Mouse (Mus musculus): ENCODE results near the gene Dennd4c.
A peak's percentile ranks its signal among the peaks of the same experiment; 100 is the strongest.

The Dennd4c gene

DNA sequence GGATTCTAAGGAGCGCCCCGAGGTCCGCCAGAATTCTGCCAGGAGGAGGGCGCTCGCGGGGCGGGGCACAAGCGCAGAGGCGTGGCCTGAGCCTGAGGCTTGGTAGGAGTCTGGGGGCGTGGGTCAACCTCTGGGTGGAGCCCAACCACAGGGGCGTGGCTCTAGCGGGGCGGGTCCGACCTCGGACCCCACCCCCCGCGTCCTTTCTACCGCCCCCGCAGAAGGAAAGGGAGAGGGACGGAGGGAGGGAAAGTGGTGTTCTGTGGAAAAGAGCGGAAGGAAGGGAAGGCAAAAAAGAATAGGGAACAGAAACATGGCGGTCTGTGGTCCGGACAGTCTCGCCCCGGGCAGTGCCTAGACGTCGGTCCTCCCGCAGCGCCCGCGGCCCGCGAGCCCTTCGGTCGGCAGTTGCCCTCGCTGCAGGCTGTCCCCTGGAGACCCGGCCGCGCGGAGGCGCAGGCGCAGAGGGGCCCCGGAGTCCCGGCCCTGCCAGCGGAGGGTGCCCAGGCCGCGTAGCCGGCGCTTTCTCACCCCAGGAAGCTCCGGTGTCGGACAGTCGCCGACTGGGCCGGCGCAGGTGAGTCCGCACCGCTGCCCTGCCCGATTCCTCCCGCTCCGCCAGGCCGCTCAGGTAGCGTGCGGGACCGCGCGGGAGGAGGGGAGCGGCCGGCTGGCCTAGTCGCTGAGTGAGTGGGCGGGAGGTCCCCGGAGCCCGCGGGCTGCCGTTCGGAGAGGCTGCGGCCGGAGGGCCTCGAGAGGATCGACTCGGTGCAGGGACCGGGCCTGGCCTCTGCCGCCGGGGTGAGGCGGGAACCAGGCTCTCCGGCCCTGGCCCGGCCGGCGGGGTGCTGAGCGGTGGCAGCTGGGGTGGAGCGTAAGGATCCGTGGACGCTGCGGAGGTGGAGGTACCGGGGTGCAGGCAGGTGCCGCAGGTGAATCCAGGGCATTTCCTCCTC, at the start of gene Dennd4c:
TSS of gene Dennd4c (plus strand) at position 220 of the 956 bp plus-strand sequence.
- peak; percentile 93 to 96 for DNase-seq

DNA sequence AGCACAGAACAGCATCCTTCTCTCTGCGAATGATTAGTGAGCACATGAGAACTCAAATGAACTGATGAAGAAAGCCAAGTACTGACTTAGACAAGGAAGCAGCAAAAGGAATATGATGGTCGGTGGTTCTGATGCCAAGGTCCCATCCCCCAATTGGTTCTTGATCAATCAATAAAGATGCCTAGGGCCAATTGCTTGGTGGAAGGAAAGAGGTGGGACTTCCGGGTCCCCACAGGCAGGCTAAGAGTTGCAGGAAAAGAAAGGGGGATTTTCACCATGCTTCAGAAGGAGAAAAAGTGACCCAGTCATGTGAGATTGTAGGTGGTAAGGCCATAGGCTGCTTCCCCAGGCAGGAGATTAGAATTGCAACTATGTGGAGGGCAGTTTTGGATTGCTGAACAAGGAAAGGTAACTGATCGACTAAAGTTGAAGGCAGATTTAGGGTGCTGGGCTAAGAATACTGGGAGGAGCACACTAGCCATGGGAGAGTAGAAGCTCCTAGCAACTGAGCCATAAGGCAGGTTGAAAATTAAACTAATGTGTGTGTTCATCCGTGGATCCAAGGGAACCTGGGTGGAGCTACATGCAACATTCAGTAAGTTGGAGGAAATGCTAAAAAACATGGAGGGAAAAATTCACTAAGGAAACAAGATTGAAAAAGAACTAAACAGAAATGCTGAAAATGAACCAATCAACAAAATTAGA, 49.0 kb upstream of the Dennd4c start:
- DNase-seq: no peak

DNA sequence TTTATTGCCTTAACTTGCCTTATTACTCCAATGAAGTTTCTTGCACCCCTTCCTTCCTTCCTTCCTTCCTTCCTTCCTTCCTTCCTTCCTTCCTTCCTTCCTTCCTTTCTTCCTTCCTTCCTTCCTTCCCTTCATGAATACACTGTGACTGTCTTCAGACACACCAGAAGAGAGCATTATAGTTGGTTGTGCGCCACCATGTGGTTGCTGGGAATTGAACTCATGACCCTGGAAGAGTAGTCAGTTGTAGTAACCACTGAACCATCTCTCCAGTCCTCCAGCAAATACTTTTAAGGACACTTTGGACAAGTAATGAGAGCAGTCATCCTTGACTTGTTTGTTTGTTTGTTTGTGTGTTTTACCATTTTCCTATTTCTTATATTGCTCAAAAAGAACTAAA, 39.6 kb upstream of the Dennd4c start:
- no peak for DNase-seq

DNA sequence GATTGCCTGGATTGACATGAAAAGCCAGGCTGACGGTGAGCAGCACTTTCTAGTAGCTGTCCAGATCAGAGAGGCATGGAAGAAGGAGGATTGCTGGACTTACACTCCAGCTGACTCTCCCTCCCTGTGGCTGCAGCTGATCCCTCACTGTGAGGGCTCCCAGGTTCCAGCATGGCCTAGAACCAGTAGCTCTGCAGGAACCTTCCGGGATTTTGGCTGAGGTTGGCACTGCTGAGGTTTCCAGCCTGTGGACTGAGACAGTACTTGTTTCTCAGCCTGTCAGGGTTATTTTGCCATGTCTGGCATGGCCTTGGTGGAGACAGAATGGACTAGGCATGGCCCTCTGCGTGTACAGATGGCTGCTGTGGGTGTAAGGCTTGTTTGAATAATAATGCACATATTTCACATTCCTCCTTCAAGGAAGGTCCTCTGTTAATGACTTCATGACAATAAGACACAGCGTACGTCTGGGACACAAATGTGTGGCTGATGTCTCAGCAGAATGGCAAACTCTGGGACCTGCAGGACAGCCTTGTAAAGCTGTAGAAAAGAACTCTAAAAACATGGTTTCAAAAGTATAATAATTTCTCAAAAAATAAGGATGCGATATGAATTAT, 38.2 kb upstream of the Dennd4c start:
- DNase-seq: peak; percentile 71 to 80

DNA sequence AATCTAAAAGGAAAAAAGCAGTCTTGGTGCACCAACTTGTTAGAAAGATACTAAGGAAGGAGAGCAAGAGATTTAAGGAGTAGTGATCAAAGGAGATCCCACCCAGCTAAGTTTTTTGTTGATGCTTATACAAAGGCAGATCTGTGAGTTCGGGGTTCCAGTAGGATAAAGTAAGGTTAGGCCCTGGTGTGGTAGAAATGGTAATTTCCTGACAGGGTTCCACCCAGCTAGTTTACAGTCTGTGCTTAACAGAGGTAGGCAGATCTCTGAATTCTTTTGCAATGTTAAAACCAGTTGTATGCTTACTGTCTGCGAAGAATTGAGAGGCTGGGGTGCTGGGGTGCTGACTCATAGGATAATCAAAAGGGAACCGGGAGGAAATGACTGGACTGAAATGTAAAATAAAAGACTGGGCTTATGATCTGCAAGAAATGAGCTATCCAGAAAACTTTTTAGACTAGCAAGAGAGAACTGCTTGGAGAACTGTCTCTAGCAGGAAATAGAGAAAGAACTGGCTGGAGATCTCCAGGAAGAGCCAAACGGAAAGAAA, 37.6 kb upstream of the Dennd4c start:
- no peak for DNase-seq

DNA sequence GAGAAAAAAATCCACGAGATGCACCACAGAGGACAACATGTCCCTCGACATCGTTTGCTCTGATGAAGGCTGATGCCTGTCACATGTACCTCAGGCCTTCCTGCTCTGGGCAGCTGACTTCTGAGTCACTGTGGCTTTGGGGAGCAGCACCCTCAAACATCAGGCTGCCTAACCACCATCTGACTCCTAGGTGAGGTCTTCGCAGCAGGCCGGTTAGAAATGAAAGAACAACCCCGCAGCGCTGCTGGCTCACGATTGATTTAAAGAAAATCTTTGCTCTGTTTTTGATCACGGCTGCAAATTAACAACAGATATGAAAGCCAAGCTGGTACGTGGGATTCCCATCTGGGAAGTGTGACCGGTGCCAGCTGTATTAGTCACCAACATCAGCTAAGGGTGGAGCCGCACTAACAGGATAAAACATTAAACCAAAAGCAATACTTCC, 35.6 kb upstream of the Dennd4c start:
- DNase-seq: no peak

DNA sequence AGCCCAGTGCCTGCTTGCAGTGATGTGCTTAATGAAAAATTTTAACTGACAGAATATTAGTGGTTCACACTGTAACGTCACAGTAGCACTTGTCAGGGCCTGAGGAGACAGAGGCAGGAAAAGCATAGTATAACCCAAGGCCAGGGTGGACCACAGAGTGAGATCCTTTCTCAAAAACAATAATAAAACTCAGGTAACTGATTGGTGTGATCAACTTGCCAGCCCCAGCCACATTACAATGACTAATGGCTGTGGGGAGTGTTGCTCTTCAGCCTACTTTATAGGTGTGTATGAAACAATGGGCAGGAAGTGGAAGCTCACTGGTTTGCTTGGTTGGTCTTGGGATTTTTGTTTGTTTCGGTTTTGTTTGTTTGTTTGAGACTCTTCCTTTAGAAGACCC, 34.8 kb upstream of the Dennd4c start:
- no peak for DNase-seq

DNA sequence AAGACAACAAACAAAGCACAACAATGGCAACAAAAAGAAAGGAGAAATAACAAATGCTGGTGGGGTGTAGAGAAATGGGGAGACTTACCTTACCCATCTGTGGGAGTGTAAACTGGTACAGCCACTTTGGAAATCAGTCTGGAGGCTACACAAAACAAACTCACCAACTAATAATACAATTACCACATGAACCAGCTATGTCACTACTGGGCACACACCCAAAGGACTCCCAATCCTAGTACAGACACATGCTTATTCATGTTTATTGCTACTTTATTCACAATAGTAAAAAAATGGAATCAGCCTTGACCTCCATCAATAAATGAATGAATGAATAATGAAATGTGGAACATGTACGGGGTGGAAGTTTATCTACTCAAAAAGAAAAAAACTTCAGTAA, 33.0 kb upstream of the Dennd4c start:
- no peak for DNase-seq

DNA sequence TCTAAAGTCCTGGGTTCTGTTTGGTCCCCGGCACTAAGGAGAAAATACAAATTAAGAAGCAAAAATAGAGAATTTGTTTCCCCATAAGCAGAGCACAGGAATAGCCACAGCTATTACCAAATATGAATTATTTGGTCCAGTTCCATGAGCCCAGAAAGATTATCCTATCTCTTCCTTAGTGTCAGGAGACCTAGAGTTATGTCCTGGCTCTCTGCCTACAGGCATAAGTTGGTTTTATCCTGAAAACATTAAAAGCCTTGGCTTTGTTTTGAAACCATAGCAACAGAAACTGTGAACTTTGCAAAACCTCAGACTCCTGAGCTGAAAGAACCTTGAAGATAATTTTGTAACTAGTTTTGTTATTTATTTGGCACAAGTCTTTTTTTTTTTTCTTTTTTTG, 31.2 kb upstream of the Dennd4c start:
- DNase-seq: no peak

DNA sequence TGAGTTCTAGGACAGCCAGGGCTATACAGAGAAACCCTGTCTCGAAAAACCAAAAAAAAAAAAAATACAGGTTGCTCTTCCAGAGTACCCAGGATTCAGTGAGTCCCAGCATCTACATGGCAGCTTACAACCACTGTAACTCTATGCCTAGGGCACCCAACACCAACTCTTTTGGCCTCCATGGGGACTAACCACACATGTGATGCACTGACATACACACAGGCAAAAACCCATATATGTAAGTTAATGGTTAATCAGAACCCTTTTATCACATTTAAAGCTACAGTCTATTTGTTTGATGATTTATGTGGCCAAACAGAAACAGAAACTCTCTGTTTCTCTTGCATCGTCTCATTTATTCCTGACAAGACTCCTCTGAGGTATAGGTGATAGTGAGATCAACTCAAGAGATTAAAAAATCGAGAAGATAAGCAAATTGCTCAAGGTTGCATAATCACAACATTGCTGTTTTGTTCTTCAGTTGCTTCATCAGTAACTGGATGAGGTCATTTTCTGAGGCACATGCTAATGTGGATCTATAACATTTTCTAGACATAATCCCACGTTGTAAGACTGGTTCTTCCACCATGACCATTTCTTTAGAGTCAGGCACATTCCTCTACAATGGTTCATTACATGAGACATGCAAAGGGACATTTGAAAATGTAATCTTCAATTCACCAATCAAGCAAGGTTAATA, 29.3 kb upstream of the Dennd4c start:
- no peak for DNase-seq

DNA sequence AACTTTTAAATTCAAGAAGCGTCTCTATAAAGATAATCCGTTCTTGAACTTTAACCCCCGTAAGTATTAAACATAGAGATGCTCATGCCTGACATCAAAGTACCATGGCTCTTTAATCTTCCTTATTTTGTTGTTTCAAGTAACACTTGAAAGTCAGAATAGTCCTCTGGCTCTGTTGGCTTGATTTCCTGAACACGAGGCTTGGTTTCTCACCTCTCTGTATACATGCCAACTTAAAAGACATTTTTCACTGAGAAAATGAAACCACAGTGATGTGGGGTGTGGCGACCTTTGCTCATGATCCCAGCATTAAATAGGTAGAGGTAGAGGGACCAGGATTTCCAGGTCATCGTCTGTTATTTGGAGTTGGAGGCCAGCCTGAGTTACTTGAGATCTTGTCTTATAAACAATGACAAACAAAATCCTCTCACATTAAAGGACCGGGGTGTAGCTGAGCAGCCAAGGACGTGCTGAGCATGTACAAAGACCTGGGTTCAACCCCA, 26.4 kb upstream of the Dennd4c start:
- no peak for DNase-seq

DNA sequence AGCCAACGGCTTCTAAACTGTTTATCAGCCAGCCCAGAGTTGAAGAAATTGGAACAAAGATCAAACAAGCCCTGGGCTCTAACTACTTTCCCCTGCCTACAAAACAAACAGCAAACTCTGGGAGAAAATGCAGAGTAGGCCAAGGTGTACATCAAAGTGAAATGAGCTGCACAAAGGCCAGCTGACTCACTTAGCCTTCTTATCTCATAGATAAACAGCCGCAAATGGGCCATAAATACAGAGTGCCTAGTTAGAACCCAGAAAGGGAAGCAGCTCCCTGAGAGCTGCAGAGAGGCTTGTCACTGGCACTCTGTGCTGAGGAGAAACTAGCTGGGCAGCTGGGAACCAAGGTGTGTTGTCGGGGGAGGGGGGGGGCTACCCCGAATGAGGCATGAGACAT, 23.2 kb upstream of the Dennd4c start:
- no peak for DNase-seq

DNA sequence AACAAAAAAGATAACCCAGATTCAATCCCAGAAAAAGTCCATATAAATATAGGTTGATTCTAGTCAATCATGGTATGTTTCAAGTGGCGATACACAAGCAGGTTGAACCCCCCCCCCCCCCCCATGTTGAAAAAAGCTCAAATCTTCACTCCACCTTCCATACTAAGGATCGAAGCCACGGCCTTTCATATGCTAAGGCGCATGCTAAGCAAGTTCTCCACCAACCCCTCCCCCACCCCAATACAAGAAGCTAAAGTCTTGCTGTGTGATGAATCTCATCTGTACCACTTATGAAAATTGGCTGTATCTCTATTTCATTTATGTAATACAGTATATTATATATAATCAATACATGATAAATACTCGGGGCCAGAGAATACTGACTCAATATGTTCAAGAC, 22.2 kb upstream of the Dennd4c start:
- no peak for DNase-seq

DNA sequence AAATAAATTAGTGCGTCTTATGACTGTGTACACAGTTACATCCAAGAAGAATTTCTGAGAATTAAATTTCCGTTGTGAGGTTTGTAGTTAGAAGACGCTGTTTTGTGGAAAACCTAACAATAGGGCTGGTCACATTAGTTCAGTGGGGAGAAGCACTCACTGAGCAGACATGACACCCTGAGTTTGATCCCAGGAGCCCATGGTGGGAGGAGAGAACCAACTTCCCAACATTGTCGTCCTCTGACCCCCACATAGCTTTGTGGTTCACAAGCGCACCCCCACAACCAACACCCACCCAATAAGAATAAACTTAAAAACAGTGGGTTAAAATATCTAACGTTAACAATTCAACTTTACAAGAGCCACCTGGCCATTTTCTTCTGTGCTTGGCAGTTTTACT, 18.5 kb upstream of the Dennd4c start:
- DNase-seq: no peak

DNA sequence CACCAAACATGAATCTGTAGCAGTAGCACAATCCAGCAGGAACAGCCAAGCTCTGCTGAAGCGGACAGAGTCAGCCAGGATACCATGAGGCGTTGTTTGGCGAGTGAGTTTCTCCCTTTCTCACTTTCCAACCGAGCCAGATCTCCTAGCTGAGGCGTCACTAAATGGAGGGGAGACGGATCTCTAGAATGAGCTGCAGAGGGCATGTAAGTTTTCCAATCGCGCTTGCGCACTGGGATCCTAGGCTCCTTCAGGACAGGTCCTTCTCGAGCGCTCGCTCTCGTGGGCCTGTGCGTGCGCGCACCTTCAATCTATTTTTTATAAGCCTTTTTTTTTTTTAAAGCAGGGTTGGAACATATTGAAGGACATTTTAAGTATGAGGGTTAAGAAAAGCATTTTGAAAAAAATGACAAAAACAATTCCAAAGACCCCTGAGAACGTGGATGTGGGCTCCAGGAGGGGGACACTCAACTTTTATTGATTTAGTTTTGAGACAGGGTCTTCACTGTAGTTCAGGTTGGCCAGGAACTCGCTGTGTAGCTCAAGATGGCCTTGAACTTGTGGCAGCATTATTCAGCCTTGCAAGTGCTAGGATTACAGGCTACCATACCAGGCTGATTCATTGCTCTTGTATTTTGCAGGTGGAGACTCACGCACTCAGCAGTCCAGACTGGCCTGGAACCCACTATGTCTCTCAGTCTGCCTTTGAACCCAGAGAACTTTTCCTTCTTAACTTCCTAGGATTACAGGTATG, 14.1 kb upstream of the Dennd4c start:
- no peak for DNase-seq

DNA sequence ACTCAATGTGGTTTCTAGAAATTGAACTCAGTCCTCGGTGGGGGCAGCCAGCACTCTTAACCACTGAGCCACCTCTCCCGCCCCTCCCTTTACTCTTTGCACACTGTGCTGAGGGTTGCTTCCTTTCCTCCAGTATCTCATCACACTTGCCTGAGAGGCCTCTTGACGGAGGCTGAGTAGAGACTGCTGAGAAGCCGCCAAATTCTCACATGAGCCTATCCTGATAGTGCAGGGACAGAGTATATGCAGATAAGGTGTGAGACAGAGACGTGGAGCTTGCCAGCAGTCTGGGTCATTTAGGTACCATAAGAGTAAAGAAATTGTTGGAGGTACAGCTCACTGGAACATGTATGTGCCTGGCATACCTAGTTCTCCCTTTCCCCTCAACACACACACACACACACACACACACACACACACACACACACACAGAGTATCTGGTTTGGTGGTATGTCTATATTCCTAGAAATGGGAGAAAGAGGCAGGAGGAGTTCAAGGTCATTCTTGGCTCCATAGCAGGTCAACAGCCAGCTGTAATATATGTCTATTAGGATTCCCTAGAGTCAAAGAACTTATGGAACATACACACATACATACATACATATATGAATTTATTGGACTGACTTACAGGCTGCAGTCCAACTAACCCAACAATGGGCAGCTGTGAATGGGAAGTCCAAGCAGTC, 8.9 kb upstream of the Dennd4c start:
- DNase-seq: no peak

DNA sequence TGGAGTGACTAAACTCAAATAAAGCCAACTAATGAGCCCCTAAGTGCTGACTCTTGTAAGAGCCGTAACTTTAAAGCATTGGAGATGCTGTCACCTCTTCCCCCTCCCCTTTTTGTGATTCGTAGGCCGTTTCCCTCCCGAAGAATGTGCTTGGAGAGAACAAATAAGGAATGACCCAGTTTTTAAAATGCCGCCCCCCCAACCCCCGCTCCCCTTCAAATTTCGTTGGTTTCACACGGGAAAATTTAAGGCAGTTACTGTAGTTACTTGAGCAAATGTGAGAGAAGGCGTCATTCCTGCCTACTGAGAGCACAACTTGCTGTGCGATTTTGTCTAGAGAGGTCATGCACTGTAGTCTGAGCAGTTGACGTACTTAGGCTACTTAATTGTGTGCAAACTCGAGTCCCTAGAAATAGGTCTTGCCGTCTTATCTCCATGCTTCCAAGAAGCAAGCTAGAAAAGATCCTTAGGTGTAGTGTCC, 1.0 kb downstream of the Dennd4c start:
- peak; percentile 12 to 21 for DNase-seq

DNA sequence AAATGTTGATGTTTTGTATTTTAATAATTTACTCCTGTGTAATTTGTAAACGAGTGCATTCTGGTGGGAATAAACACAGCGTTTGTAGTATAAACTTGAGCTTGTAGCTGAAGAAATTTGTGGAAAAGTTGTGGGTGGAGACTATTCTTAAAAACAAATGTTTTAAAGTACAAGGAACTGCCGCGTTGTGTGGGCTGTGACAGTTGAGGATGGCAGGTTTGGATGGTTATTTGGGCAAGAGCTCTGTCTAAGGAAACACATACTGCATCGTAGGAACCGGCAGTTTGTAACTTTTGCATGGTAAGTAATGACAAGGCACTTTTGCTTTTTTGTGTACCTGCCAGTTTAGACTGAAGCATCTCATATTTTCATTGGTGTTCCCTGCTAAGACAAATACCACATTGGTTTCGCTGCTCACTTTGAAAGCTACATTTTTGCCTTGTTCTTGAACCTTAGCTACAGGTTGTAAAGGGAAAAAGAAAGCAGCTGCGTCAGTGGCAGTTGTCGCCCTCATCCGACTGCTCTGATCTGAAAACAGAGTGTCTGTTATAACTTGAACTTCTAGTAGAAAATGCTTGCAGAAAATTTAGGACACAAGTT, 2.1 kb downstream of the Dennd4c start:
- DNase-seq: no peak

DNA sequence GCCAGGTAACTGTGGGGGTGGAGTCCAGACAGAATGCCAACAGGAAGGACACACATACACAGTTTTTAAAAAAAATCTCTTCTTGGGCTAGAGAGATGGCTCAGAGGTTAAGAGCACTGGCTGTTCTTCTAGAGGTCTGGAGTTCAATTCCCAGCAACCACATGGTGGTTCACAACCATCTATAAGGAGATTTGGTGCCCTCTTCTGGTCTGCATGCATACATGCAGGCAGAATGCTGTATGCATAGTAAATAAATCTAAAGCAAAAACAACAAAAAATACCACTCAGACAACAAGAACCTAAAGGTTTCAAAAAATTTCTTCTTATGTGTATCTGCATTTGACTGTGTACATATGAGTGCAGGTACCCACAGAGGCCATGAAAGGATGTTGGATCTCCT, 16.0 kb downstream of the Dennd4c start:
- DNase-seq: no peak

DNA sequence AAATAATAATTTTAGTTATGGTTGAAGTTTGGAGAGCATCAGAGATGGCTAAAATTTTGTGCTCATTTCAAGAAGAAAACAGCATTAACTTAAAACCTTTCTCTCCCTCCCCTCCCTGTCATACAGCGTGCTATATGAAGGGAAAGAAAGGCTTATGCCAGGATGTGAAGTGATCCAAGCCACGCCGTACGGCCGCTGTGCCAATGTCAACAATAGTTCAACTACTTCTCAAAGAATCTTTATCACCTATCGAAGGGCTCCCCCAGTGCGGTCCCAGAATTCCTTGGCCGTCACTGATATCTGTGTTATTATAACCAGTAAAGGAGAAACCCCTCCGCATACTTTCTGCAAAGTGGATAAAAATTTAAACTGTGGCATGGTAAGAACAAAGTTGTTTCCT, 29.2 kb downstream of the Dennd4c start:
- DNase-seq: no peak

DNA sequence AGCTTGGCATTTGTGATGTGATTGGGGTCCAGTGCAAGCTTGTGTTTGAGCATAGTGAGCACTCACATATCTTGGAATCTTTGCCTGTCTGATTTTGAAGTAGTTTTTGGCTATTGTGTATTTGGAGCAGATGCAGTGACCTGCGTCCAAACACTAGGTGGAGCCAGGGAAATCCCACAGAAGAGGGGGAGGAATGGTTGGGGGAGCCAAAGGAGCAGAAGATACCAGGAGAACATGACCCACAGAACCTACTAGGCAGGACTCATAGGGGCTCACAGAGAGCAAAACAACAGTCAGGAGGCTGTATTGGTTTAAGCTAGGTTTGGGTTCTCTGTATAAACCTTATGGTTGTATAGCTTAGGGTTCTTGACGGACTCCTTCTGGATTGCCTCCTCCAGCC, 62.2 kb downstream of the Dennd4c start:
- peak in 1 of 2 experiments; percentile 22 for DNase-seq
